Mouse (Mus musculus): ENCODE measurements at regions not wholly inside any gene's neighbourhood (a gene's known extent, or its start where the extent isn't known, plus 50 kb on each side); places are given as distances from the start of the nearest gene placed in this dataset.

GRCm38 (mm10) chr10:122522631-122523030, 74.3 kb downstream of the Avpr1a start:
- no peak for TF ChIP-seq CTCF (IDR thresholded peaks at IDR 0.05; ENCODE audit: low read depth)
- TF ChIP-seq EP300 (IDR thresholded peaks at IDR 0.05; ENCODE audit: low read depth): no peak
